Mouse (Mus musculus) heart, embryonic 15.5 days (tissue): ENCODE results near the gene Nav2. TPM values are rescaled to one million over a fixed set of nuclear protein-coding genes. Genes with fewer than 3 reads are reported as not detected.
A peak's percentile ranks its signal among the peaks of the same experiment; 100 is the strongest.

ENCODE experiments used
- ATAC-seq: fragments of 200-750 bp; cut with Nextera tagmentation; replicated peaks from 2 replicates; pipeline ENCODE4 v1.8.0; 2017; ENCODE audit warnings: low read depth, moderate TSS enrichment; ENCODE audit not compliant: insufficient number of reproducible peaks, insufficient read depth, low FRiP score
- H3K27ac ChIP-seq: fragments of 300-500 bp; sonication (generic); 2 replicates; pipeline ENCODE4 v1.5.1; 2015; ENCODE audit warnings: mild to moderate bottlenecking, inconsistent platforms
- H3K27me3 ChIP-seq: fragments of 300-500 bp; sonication (generic); 2 replicates; pipeline ENCODE4 v1.6.1; 2015; ENCODE audit warnings: inconsistent platforms
- H3K36me3 ChIP-seq: fragments of 300-500 bp; sonication (generic); 2 replicates; pipeline ENCODE4 v1.6.1; 2015; ENCODE audit warnings: mild to moderate bottlenecking, inconsistent platforms
- H3K4me1 ChIP-seq: fragments of 300-500 bp; sonication (generic); replicated peaks from 2 replicates; pipeline ENCODE4 v1.6.1; 2015; ENCODE audit warnings: inconsistent platforms
- H3K4me2 ChIP-seq: fragments of 300-500 bp; sonication (generic); 2 replicates; pipeline ENCODE4 v1.6.1; 2015; ENCODE audit warnings: inconsistent platforms, mild to moderate bottlenecking, moderate library complexity
- H3K4me3 ChIP-seq: fragments of 300-500 bp; sonication (generic); 2 replicates; pipeline ENCODE4 v1.5.1; 2015; ENCODE audit warnings: mild to moderate bottlenecking, inconsistent platforms
- H3K9ac ChIP-seq: fragments of 300-500 bp; sonication (generic); 2 replicates; pipeline ENCODE4 v1.6.1; 2015; ENCODE audit warnings: mild to moderate bottlenecking, inconsistent platforms
- H3K9me3 ChIP-seq: fragments of 300-500 bp; sonication (generic); replicated peaks from 2 replicates; pipeline ENCODE4 v1.6.1; 2016; ENCODE audit warnings: inconsistent platforms
- WGBS: fragments of 180-500 bp; shearing (Covaris S2); methylation state at CpG from one replicate; pipeline ENCODE4 v1.1.7; 2015; ENCODE audit warnings: mixed read lengths; 5-methylcytosine and 5-hydroxymethylcytosine counted together
- polyA plus RNA-seq: library from polyadenylated mRNA; unstranded; fragments of >200 nt; fragmentation: Nextera tagmentation; extraction: Ambion mirVana; gene quantifications from 2 replicates; pipeline ENCODE4 v1.2.1, GENCODE M21; 2015

The Nav2 gene
- polyA plus RNA-seq, 1 experiment from 2014 or later, result 30.7 TPM

DNA sequence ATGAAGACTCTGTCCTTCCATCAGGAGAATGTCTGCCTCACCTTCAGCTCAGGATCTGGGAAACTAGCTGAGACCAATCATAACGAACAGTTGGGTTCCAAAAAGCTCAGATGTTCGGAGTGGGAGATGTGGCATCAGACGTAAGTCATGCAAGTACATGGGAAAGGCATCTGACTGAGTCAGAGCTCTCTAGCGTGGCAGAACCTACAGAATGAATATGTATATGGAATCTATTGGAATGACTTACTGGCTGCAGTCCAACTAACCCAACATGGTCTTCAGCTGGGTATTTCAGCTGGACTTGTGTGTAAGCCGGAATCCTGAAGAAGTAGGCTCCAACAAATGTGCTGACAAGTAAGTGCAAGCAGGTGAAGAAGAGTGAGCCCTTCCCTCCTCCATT lies 199.6 kb downstream of the Nav2 start:
- Histone ChIP-seq H3K9me3 (no peaks in the 10 kb centered on the region), H3K27ac (no peak overlapping the region), H3K27me3 (no peaks in the 10 kb centered on the region), H3K4me1 (no peaks in the 10 kb centered on the region), H3K9ac (no peak overlapping the region), H3K36me3 (no peaks in the 10 kb centered on the region), H3K4me2 (no peak overlapping the region), H3K4me3 (no peak overlapping the region)
- WGBS, result 79% methylated on average over 5 of the region's 5 CpGs
- no peak for ATAC-seq

DNA sequence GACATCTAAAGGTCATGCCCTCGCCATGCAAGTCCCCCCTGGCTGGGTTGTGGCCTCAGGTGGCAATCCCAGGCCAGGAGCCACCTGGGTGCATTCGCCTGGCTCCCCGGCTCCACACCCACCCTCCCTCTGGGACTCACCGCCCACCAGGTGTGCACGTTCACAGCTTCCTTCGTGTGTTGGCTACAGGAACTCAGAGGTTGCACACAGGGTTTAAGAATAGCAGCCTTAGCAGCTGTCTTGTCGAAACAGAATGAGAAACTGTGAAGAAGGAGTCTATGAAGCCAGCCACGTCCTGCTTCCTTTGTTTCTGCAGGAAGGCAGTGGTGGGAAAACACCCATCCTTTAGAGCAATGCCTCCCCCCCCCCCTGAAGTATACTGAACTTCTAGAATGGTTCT lies 210.5 kb downstream of the Nav2 start:
- Histone ChIP-seq H3K9ac (no peak overlapping the region), H3K4me2 (no peak overlapping the region), H3K27me3 (peaks cover 10% of the 10 kb centered on the region; the same call in 1 of the 2 replicates), H3K36me3 (no peaks in the 10 kb centered on the region), H3K4me1 (peaks cover 20% of the 10 kb centered on the region), H3K27ac (no peak overlapping the region), H3K4me3 (no peak overlapping the region), H3K9me3 (no peaks in the 10 kb centered on the region)
- WGBS, result 68% methylated on average over 8 of the region's 8 CpGs
- ATAC-seq, result no peak

DNA sequence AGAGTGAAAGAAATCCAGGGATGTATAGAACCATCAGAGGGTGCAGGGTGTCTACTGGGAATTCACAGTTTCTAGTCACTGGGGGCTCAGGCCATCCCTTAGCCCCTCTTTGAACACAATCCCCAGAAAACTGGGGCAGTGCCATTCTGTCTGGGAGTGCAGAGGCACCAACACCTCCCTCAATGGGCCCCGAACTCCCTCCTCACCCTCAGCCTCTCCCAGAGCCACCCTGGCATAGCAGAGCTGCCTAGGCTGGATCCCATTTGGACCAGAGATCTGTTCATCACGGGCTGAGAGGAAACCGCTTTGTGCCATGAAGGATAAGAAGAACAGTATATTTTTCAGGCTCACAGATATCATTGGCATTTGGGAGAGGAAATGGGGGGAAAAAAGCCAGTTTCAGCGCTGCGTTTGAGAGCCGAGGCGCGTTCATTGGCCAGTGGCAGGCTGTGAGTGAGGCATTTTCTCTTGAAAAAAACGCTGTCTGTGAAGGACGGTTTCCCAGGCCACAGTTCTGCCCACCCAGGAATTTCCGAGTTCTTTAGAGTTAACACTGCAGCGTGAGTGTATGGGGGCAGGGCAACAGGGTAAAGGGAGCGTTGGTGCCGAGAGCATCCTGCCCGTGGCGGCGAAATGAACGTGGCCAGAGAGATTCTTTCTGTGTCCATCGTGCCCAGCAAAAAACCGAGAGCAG lies 211.4 kb downstream of the Nav2 start:
- Histone ChIP-seq H3K27me3 (peaks cover 7% of the 10 kb centered on the region; the same call in 1 of the 2 replicates), H3K9ac (no peak overlapping the region), H3K4me2 (peak overlapping the region; percentile 55), H3K4me1 (peaks cover 20% of the 10 kb centered on the region), H3K9me3 (no peaks in the 10 kb centered on the region), H3K36me3 (no peaks in the 10 kb centered on the region), H3K4me3 (peak overlapping the region; percentile 21), H3K27ac (no peak overlapping the region)
- WGBS, result 28% methylated on average over 20 of the region's 20 CpGs
- ATAC-seq, result no peak

DNA sequence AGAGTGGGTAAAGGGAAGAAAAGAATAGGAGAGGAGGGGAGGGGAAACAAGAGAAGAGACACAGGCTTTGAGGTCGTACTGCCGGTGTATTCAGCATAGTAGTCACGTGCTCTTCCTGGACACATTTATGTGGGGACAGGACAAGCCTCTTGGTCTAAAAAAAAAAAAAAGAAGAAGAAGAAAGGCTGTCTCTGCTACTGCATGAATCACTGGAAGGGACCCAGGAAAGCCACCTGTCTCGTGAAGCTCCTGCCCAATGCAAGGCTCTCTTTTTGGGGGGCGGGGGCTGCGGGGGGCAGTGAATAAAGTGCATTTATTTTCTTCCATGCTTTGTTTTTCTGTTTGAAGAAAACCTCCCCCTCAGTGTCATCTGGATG lies 212.0 kb downstream of the Nav2 start:
- no peak for ATAC-seq
- Histone ChIP-seq H3K36me3 (no peaks in the 10 kb centered on the region), H3K4me1 (peaks cover 20% of the 10 kb centered on the region), H3K9ac (no peak overlapping the region), H3K27ac (no peak overlapping the region), H3K4me2 (peak overlapping the region; percentile 55), H3K4me3 (peak overlapping the region; percentile 21), H3K27me3 (peaks cover 7% of the 10 kb centered on the region; the same call in 1 of the 2 replicates), H3K9me3 (no peaks in the 10 kb centered on the region)
- WGBS, result 39% methylated on average over 6 of the region's 6 CpGs

DNA sequence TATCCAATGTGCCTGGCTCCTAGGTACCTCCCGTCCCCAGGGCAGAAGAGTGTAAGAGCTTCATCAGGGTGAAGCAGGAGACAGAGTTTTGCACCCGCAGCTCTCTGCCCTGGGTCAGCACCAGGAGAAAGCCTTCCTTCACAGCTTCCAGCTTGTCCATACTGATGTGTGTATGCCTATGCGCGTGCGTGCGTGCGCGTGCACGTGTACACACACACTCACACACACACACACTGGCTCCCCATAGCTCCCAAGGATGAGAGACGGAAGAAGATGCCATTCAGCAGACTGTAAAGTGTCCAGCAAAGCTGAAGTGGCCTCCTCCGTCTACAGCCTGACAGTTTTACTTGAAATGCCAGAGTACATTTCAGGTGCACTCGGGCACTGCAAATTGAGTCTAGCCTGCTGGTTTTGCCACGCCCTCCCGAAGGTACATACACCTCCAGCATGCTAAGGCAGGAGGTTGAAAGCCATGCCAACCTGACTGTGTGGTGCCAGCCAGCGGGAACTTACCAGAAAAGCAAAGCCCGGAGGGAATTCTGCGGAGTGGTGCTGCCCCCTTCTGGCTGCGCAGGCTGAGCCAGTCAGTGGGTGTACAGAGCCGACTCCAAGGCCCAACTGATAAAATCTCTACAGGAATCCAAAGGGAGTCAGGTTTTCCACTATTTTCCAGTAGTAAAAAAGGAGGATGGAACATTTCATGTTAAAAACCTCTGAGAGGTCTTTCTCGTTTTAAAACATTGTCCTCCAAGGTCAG lies 212.6 kb downstream of the Nav2 start:
- peaks cover 7% of the 10 kb centered on the region; the same call in 1 of the 2 replicates for H3K27me3 ChIP-seq
- no peak overlapping the region for H3K27ac ChIP-seq
- no peak for ATAC-seq
- peak overlapping the region; percentile 1; the same call in 1 of the 2 replicates for H3K4me2 ChIP-seq
- no peak overlapping the region for H3K9ac ChIP-seq
- H3K4me1 ChIP-seq, result peaks cover 21% of the 10 kb centered on the region
- no peak overlapping the region for H3K4me3 ChIP-seq
- no peaks in the 10 kb centered on the region for H3K9me3 ChIP-seq
- no peaks in the 10 kb centered on the region for H3K36me3 ChIP-seq
- WGBS, result 42% methylated on average over 20 of the region's 20 CpGs

DNA sequence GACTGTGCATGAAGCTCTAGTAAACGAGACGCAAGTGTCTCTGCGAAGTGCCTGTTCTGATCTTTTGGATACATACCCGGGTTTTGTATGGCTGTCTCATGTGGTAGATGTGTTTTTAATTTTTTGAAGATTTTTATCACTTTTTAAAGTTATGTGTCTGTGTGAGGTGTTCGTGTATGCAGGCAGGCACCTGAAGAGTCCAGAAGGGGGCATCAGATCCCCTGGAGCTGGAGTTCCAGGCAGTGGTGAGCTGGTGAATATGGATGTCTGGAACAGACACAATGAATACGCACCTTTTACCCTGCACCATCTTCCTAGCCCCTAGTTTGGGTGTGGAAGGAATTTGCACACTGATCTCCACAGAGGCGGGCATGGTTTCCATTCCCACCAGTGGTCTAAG lies 214.0 kb downstream of the Nav2 start:
- H3K4me3 ChIP-seq, result no peak overlapping the region
- peaks cover 26% of the 10 kb centered on the region for H3K4me1 ChIP-seq
- ATAC-seq, result no peak
- H3K9ac ChIP-seq, result no peak overlapping the region
- WGBS, result 75% methylated on average over 7 of the region's 7 CpGs
- peaks cover 10% of the 10 kb centered on the region; the same call in 1 of the 2 replicates for H3K27me3 ChIP-seq
- H3K27ac ChIP-seq, result no peak overlapping the region
- no peak overlapping the region for H3K4me2 ChIP-seq
- no peaks in the 10 kb centered on the region for H3K9me3 ChIP-seq
- no peaks in the 10 kb centered on the region for H3K36me3 ChIP-seq

DNA sequence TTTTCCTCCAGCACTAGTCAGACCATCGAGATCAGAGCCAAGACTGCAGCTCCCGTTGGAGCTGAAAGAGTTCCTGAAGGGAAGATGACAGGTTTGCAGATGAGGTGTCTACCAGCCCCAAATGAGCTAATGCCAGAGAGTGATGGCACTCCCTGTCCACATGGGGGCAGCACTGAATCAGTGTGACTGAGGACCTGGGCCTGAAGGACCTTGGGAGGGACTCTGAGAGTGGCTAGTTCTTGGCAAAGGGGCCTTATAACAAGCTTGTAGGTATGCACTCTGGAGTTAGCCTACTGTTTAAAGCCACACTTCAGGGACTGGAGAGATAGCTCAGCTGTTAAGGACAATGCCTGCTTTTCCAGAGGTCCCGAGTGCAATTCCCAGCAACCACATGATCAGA lies 217.0 kb downstream of the Nav2 start:
- Histone ChIP-seq H3K36me3 (no peaks in the 10 kb centered on the region), H3K4me1 (peaks cover 15% of the 10 kb centered on the region), H3K4me2 (no peak overlapping the region), H3K27ac (no peak overlapping the region), H3K9ac (no peak overlapping the region), H3K27me3 (peaks cover 7% of the 10 kb centered on the region; the same call in 1 of the 2 replicates), H3K4me3 (no peak overlapping the region), H3K9me3 (no peaks in the 10 kb centered on the region)
- 30% methylated on average over 3 of the region's 3 CpGs for WGBS
- no peak for ATAC-seq

DNA sequence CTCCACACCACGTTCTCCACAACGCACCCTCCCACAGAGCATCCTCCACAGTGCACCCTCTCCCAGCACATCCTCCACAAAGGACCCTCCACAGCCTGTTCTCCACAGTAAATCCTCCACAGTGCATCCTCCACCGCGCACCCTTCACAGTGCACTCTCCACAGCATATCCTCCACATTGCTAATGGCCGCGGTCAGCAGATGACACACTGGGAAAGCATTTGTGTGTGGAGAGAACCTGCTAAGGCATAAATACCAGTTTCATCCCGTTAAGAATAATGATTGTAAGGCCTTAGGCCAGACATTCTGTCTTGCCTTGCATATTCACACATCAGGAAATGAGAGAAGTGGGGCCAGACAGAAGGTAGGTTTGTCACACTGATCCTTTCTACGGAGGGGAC lies 219.7 kb downstream of the Nav2 start:
- Histone ChIP-seq H3K9ac (no peak overlapping the region), H3K4me1 (peaks cover 10% of the 10 kb centered on the region), H3K27ac (no peak overlapping the region), H3K36me3 (no peaks in the 10 kb centered on the region), H3K4me2 (no peak overlapping the region), H3K9me3 (no peaks in the 10 kb centered on the region), H3K4me3 (no peak overlapping the region), H3K27me3 (0 out of 2 replicates have a peak, but pooled peaks cover 3% of the 10 kb centered on the region)
- WGBS, result 83% methylated on average over 8 of the region's 8 CpGs
- ATAC-seq, result no peak

DNA sequence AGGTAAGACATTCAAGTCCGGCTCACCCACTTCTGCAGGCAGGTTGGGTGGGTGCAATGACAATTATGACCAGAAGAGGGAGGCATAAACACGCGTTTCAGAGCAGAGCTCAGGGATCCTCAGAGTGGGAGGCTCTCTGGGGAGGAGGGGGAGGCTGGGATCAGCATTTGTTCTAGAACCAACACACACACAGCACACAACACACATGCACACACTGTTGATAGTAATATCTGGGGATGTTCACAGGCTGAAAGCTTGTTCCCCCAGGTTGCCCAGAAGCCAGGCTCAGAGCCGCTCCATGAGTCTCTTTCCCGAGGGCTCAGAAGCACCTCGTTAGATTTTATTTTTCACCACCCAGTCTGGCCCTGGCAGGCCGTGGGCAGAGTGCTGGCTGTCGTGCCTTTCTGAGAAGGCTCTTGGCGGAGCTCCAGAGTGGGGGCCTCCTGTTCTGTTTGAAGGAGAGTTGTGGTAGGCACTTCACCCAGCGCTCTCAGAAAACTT lies 224.4 kb downstream of the Nav2 start:
- Histone ChIP-seq H3K27ac (peak overlapping the region; percentile 74), H3K36me3 (no peaks in the 10 kb centered on the region), H3K4me1 (peaks cover 11% of the 10 kb centered on the region), H3K4me2 (peak overlapping the region; percentile 39), H3K9ac (no peak overlapping the region; the same call in 1 of the 2 replicates), H3K27me3 (no peaks in the 10 kb centered on the region), H3K4me3 (no peak overlapping the region), H3K9me3 (no peaks in the 10 kb centered on the region)
- ATAC-seq, result peak; percentile 76
- WGBS, result 11% methylated on average over 10 of the region's 10 CpGs

DNA sequence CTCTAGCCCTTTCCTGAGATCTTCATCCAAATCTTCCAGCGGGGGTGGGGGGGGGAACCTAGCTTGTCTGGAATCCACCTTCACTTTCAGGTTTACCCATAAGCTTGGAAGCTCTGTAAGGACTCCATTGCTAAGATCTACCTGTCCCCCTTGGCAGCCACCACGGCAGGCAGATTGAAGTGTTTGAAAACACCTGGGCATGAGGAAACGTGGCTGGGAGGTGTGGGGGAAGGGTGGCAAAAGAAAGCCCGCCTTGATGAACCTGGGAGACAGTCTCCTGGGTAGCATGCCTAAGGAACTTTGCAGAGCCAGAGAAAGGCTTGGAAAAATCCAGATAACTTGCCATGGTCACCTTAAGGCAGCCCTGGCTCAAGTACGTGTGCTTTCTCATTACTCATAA lies 225.9 kb downstream of the Nav2 start:
- WGBS, result 73% methylated on average over 5 of the region's 5 CpGs
- H3K27ac ChIP-seq, result no peak overlapping the region
- no peak for ATAC-seq
- H3K4me2 ChIP-seq, result no peak overlapping the region
- H3K9ac ChIP-seq, result no peak overlapping the region
- H3K27me3 ChIP-seq, result no peaks in the 10 kb centered on the region
- H3K36me3 ChIP-seq, result no peaks in the 10 kb centered on the region
- H3K9me3 ChIP-seq, result no peaks in the 10 kb centered on the region
- peaks cover 11% of the 10 kb centered on the region for H3K4me1 ChIP-seq
- H3K4me3 ChIP-seq, result no peak overlapping the region

DNA sequence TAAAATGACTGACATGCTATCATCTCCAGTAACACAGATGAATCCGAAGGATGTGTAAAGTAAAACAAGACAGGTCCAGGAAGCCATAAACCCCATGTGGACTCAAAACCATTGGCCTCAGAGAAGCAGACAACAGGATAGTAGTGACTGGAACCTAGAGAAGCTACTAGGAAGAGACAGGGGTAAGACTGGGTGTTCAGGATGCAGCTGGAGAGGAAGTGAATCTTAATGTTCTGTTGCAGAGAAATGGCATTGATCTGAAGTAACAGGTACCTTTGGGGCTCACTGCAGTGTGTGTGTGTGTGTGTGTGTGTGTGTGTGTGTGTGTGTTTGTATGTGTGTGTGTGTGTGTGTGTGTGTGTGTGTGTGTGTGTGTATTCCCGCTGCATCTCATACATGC lies 231.2 kb downstream of the Nav2 start:
- Histone ChIP-seq H3K4me1 (peaks cover 3% of the 10 kb centered on the region; the same call in 1 of the 2 replicates), H3K9ac (no peak overlapping the region), H3K9me3 (no peaks in the 10 kb centered on the region), H3K36me3 (no peaks in the 10 kb centered on the region), H3K27me3 (0 out of 2 replicates have a peak, but pooled peaks cover 3% of the 10 kb centered on the region), H3K27ac (no peak overlapping the region), H3K4me2 (no peak overlapping the region), H3K4me3 (no peak overlapping the region)
- 87% methylated on average over 2 of the region's 2 CpGs for WGBS
- ATAC-seq, result no peak
